8 mouse cellular contexts compared by ENCODE assay signal in the genomic region with DNA sequence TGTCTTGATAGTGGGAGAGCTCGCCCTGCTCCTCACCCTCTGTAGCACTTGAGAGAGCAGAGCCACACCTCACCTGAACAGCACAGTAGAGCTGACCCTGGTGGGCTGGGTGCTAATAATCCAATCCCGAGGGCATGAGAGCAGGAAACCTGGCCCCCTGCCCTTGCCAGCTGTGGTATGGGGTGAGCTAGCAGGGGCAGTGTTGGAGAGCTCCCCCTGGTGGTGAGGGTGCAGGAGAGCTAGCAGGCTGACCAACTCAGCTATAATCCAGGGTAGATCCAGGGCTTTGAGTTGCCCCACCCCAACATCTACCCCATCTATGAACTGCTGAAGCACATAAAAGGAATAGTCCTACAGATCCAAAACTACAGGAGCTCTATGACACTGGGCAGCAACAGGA.
DNase-seq lines count a peak whose midpoint lies in the region; ATAC-seq and TF ChIP-seq lines count a peak whose summit lies in the region.

No protein-coding gene starts in this region.

- DNase-seq in left cerebral cortex, adult 2 months (ENCODE audit: extremely low spot score in 1 of 2, low spot score in 2 of 2) = no peak
- DNase-seq in left cerebral cortex, adult 8-10 months (ENCODE audit: low spot score in 2 of 2) = no peak
- peak; percentile 37 for DNase-seq in T-cell, adult 2 months (ENCODE audit: low spot score)
- no peak for DNase-seq in embryo, embryonic 10 days (ENCODE audit: low spot score)
- DNase-seq in midbrain, embryonic 11.5 days (ENCODE audit: low spot score, missing footprints) = no peak
- DNase-seq in left cerebral cortex, postnatal 25 days (ENCODE audit: low spot score in 2 of 2) = no peak

- intact Hi-C loops in left cerebral cortex, adult 2 months (cut with DNase I) = loop anchor here (5.0 kb wide), 1 partner anchor 520 kb away; a partner anchor contains a TSS
- intact Hi-C loops in left cerebral cortex, postnatal 25 days (cut with DNase I) = loop anchor here (5.0 kb wide), 1 partner anchor 520 kb away; a partner anchor contains a TSS

- H3K4me3 ChIP-seq in left cerebral cortex, adult 2 months = no peak overlapping the region
- no peak overlapping the region for H3K4me3 ChIP-seq in midbrain, embryonic 11.5 days (ENCODE audit: low read depth, low read length)

- peak; percentile 61 for TF ChIP-seq CTCF in left cerebral cortex, adult 2 months (IDR thresholded peaks at IDR 0.05)

- H3K4me1 ChIP-seq in midbrain, embryonic 11.5 days (ENCODE audit: control insufficient read depth, insufficient read depth, low read length) = no peaks in the 10 kb centered on the region

- H3K4me2 ChIP-seq in midbrain, embryonic 11.5 days = no peak overlapping the region

- H3K36me3 ChIP-seq in midbrain, embryonic 11.5 days (ENCODE audit: control insufficient read depth, insufficient read depth, low read length) = no peaks in the 10 kb centered on the region

- H3K27ac ChIP-seq in left cerebral cortex, adult 2 months = no peak overlapping the region
- no peak overlapping the region for H3K27ac ChIP-seq in midbrain, embryonic 11.5 days (ENCODE audit: low read depth, low read length)

- H3K9me3 ChIP-seq in midbrain, embryonic 11.5 days (ENCODE audit: control insufficient read depth, low read length) = no peaks in the 10 kb centered on the region

- ATAC-seq in granulocyte monocyte progenitor cell, adult 5-6 weeks (replicated peaks; ENCODE audit: poor library complexity, severe bottlenecking) = peak; percentile 70
- ATAC-seq in megakaryocyte-erythroid progenitor cell, adult 5-6 weeks (replicated peaks; ENCODE audit: low FRiP score, low TSS enrichment, poor library complexity, severe bottlenecking) = peak; percentile 74
- no peak for ATAC-seq in midbrain, embryonic 11.5 days (ENCODE audit: low FRiP score)

- H3K9ac ChIP-seq in midbrain, embryonic 11.5 days (ENCODE audit: low read length) = no peak overlapping the region

- H3K27me3 ChIP-seq in midbrain, embryonic 11.5 days (ENCODE audit: control insufficient read depth, insufficient read depth, low read length) = no peaks in the 10 kb centered on the region

- 88% methylated on average over 2 of the region's 2 CpGs for WGBS in midbrain, embryonic 11.5 days
